Mouse (Mus musculus): Measurements from ENCODE around the gene Pde6b.

Gene Pde6b

DNA sequence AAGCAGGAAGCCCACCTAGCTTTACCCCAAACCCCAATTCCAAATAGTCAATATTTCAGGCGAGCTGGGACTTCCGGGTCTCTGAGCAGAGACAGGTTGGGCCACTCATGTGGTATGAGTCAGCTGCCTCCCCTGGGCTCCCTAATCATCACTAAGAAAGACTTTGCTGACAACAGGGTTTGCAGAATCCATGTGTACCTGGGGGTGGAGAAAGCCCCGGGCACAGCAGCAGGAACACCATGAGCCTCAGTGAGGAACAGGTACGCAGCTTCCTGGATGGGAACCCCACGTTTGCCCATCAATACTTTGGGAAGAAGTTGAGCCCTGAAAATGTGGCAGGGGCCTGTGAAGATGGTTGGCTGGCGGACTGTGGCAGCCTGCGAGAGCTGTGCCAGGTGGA is at the start of gene Pde6b:
Pde6b (plus strand) TSS at position 191 of the 400 bp plus-strand sequence.
- no peak for ATAC-seq (ENCODE audit: low TSS enrichment)

DNA sequence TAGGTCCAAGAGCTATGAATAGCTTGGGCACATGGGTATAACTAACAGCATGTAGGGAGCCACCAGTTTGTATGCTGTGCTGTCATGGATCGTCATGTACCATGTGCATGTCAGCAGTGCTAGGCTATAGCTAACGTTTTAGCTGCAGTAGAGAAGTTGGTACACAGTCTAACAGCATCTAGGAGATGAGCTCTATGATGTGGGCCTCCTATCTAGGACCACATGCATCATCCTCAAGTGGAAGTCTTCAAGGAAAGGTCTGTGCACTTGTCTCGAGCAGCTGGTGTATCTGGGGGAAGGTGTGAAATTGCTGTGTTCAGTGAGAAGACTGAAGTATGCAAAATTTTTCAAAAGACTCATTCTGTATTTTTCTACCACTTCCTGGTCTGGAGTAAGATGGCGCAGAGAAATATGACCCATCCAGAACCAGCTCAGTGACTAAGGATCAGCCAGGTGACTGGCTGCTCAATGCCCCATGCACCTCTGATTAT is 44.5 kb upstream of the Pde6b start:
- ATAC-seq (ENCODE audit: low TSS enrichment), result peak; percentile 64

DNA sequence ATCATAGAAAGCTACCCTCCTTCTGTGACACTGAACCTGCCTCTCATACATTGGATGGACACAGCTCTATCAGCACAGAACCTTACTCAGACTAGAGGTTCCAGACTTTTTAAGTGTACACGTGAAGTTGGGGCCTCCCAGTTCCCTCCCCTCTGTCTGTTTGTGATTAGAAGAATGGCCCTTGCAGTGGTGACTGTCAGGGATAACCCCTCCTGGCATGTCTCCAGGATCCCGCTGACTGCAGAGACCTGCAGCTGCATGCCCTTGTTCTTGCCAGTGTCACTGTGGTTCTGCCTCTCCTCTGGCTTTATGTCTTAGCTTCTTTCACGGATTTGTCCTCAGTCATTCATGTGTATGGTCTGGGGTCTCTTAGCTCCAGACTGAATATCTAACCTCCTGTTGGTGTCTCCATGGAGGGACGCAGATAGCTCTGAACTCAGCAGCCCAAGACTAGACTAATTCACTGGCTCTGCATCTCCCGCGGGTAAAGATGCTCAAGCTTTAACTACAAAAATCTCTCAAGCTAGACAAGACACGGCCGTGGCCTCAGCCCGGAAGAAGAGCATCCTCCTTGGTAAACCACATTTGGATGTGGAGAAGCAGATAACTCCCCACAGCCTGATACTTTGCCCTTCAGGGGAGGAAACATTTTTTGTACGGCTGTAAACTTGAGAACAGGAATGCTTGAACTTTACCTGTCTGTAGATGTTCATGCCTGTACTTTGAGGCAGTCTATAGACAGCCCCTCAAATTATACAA is 42.7 kb upstream of the Pde6b start:
- no peak for ATAC-seq (ENCODE audit: low TSS enrichment)

DNA sequence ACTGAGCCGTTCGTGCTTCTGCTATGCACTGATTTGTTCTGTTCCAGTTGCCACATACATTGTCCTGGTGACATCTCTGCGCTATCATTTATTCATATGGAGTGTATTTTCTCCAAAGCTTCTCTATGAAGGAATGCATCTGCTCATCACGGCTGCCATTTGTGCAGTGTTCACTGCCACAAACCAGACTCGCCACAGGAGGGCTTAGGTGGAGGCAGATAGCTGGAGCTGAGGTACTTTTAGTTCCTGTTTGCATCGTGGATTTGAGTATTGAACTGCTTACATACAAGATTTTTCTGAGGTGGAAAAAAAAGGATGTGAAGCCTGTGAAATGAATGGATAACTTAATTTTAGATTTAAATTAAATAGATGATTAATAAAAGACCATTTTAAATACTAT is 40.3 kb upstream of the Pde6b start:
- no peak for ATAC-seq (ENCODE audit: low TSS enrichment)

DNA sequence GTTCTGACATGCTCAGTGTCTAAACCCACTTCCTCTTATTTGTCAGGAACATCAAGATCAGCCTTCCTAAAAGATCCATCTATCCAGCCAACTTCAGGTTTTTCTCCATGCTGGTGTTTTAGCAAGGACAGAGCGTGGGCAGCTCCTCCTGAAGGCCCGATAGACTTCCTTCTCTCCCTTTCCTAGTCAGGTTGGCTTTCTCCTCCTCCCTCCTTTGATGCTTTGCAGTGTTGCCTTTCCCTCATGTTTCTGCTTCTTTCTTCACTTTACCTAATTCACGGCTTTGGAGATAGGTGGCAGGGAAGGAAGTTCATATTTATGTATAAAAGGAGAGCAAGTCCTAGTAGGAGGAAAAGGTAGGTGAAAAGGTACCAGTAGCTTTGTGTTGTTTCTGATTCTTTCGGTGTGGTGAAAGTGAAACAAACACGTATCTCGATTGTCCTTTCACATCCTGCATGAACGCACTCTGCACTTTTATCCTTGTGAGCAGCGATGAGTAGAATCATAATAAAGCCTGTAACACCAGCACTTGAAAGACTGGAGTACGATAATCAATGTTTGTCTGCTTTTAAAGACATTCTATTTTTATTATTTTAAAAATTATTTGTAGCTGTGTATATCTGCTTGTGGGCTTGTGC is 38.6 kb upstream of the Pde6b start:
- ATAC-seq (ENCODE audit: low TSS enrichment), result no peak

DNA sequence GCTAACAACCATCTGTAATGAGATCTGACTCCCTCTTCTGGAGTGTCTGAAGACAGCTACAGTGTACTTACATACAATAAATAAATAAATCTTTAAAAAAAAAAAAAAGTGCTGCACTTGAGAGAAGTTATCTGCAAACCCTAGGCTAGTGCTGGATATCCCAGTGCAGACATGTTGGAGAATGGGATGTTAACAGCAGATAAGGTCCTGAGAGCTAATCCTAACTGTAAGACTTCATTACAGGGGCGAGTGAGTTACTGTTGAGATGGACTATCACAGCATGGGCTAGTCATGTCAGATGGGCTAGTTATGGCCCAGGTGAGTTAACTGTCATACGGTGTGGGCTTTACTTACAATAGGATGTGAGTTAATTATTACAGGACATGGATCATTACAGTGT is 34.1 kb upstream of the Pde6b start:
- ATAC-seq (ENCODE audit: low TSS enrichment), result no peak

DNA sequence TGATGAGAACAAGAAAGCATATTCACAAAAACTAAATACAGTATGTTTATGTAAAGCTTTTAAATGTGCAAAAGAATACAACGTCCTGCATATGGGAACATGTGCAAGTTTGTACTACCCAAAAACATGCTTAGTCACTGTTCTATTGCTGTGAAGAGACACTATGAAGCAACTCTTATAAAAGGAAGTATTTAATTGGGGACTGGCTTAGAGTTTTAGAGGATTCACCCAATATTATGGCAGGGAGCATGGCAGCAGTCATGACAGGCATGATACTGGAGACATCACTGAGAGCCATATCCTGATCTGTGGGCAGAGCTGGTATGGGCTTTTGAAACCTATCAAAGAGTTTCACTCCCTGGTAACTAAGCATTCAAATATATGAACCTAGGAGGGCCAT is 30.3 kb upstream of the Pde6b start:
- no peak for ATAC-seq (ENCODE audit: low TSS enrichment)

DNA sequence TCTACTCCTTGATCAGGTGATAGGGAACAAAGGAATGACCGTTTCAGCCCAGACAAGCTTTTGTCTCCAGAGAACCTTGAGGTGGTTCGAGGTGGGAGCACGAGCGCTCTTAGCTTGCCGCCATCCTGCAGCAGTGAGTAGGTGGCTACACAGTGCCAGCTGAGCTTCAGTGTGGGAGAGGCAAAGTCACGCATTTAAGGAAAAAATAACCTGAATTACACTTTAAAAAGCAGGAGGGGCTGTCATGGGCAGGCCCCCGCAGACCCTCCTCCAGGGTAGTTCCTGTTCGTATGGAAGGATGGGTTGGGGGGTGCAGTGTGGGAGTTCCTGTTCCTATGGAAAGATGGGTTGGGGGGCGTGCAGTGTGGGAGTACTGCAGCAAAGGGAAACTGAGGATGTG is 28.7 kb upstream of the Pde6b start:
- peak; percentile 79 for ATAC-seq (ENCODE audit: low TSS enrichment)

DNA sequence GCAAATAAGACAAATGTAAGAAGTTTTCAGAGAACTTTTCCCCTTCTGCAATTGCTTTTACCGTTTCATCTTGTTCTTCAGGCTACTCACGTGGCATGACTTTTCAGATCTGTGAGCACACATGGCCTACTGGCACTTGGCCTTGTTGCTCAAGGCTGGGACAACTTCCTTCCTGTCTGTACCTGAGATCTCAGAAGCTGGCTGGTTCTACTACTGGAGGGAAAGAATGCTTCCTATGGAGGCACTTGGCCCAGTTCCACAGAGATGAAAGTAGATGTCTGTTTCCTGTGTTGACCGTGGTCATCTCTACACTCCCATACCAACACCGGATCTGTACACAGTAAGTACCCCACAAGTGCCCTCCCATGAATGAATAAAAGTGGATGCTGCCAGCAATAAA is 28.0 kb upstream of the Pde6b start:
- ATAC-seq (ENCODE audit: low TSS enrichment), result no peak

DNA sequence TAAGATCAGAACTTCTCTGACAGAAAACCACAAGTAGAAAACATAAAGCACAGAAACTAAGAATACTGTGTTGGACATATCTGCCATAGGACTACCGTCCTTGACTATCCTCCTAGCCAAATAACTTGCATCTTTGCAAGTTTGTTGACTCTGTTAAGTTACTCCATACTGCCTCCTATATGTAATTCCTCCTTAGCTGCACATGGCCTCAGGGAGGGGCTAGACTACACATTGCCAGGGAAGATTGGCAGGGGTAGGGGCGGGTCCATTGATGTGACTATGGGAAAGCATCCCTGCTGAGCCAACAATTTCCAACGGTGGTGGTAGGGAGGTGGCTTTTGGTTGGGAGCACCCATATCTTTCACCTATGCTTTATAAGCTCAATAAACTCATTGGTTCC is 25.9 kb upstream of the Pde6b start:
- no peak for ATAC-seq (ENCODE audit: low TSS enrichment)

DNA sequence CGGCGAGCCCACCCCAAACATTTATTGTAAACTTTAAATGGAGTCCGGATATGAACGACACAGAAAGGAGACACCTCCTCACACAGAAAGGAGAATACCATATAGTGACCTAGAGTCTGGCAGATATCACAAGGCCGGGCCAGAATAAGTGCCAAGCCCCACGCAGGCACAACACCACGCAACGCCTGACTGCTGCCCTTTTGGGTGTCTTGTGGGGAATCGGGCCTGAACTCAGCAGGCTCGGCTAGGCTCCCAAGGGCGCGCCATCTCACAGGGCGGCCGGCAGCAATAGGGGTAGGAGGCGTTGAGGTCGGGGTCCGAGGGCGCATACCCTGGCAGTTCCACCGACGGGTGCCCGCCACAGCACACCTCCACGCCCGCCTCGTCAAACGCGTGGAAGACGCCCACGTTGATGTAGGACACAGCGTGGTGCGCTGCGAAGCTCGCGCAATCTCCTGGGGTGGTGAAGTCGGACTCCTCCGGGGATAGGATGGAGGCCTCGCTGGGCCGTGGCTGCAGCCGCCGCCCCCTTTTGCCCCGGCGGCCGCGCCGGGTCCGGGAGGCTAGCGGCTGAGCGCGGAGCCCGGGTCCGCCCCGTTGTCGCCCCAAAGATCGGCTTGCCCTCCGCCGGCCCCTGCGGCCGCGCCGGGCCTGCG is 21.7 kb upstream of the Pde6b start:
- ATAC-seq (ENCODE audit: low TSS enrichment), result no peak

DNA sequence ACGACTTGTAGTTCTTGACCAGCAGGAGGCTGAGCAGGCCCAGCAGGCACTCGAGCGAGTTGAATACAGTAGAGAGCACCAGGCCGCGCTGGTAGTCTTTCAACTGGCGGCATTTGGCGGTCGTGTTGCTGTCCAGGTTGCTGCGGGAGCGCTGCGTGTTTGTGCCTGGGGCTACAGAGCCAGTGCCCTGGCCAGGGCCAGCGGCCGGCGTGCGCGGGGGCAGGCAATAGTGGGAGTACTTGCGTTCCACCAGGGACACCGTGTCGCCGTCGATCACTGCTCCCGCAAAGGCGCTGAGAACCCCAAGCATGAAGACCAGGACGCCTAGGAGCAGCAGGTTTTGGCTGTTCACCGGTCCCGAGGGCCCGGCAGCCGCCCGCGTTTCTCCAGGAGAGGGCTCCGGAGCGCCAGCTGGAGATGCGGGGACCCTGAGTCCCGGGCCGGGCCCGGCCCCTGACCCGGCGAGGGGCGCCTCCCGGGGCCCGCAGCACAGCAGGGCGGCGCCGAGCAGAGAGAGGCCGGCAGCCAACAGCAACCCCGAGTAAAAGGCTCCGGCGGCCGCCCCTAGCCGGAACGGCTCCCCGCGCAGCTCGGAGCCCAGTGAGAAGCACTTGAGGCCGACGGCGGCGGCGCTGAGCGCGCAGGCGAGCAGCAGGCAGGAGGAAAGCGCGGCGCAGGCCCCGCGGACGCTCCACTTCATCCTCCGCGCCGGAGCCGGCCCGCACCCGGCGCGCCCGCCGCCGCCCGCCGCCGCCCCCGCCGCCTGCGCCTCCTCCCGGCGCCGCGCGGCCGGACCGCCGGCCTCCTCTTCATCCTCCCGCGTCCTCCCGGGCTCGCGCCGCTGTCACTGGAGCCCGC is 21.0 kb upstream of the Pde6b start:
- ATAC-seq (ENCODE audit: low TSS enrichment), result 0 out of 2 replicates have a peak, but pooled peaks have one; percentile 5

DNA sequence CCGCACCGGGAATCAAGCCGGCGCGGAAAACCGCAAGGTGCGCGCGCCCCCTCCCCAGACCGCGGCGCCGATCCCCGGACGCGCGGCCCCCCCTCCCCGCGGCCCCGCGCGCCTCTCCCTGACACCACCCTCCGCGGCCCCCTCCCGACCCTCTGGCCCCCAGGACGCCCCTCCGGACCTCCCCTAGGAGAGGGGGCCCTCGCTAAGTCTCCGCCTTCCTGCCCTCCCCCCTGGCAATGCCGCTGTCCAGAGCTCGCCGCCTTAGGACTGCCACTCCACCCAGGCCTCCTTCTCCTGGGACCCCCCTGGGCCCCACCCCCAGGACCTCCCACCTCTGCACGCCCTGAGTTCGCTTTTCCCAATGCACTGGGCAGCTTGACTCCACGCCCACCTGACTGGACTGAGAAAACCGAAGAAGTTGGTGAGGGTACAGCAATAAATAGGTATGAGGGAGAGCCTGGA is 20.3 kb upstream of the Pde6b start, which contains the start of gene Gm42517:
Gm42517 (minus strand) TSS at position 52 of the 462 bp plus-strand sequence.
- ATAC-seq (ENCODE audit: low TSS enrichment), result no peak

DNA sequence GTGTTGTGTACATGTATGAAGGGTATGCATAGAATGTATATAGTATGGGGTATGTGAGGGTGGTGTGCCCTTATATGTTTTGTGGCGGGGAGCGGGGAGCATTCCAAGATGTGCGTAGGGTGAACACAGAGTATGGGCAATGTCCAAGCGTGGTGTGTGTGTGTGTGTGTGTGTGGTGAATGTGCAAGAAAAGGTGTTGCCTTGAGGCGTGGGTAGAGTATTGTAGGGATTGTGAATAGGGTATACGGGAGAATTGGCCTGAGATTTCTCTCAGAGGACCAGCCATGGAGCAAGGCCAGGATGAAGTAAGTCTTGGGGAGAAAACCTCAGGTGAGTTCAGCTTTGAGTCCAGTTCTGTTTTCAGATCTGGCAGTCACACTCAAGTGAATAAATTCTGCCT is 19.7 kb upstream of the Pde6b start:
- ATAC-seq (ENCODE audit: low TSS enrichment), result peak; percentile 11; the same call in 1 of the 2 replicates

DNA sequence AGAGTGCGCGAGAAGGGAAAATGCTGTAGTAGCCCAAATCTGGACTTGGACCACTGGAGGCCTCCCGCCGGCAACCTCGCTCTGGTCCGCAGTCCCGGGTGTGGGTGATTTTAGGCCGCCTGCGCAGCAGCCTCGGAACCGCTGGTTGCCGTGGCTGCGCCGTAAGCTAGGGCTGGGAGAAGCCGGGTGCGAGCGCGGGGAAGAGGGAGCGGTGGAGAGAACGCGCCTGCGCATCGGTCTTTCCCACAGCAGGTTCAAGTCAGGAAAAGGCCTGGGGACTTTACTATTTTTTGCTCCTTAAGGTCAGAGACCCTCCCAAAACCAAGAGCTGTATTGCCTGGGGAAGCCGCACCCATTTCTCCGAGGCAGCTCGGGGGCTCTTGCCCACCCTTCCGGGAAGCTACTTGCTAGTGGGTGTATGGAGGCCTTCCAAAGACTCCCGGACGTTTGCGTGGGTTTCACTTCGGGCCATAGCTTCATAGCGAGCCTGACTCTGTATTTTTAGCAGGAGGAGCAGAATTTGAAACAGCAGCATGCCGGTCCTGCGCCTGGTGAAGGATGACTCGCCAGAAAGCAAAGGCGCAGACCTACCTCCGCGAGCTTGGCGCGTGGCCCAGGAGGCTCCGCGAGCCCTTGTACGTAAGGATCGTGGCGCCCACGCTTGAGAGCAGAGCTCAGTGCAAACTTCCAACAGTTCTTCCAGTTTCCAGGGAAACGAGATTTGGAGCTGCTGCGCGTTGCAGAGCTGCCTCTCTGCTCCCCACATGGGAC is 19.2 kb upstream of the Pde6b start:
- ATAC-seq (ENCODE audit: low TSS enrichment), result peak; percentile 53

DNA sequence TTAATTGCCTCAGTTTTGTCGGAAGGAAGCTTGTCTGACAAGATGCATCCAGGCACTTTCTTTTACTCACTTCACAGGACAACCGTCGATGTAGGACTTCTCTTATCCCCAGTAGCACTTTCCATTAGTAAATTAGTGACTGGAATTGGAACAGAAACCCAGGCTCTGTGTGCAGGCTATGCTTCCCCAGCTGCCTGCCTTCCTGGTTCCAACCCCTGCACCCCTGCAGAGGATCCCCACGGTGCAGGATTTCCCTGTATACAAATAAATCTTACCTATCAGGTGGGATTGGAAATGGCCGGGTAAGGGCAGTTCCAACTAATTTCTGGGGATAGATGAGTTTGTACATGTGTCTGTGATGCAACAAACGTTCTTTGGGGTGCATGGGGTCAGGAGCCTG is 18.2 kb upstream of the Pde6b start:
- ATAC-seq (ENCODE audit: low TSS enrichment), result no peak

DNA sequence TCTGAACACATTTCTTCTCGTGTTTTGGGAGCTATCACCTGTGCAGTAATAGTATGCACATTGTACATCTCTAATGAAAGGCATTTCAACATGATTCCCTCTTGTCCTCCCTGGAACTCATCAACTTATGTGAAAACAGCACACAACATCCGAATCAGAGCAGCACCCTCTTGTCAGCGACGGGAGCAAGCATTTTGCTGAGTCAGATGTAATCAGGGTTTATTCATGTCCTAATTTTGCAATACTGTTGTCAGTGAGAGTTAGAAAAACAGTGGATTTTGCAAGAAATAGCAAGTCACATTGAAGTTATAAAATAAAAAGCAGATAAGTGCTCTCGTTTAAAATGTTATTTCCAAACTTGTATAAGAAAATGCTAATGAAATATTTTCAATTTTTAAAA is 14.1 kb upstream of the Pde6b start:
- no peak for ATAC-seq (ENCODE audit: low TSS enrichment)

DNA sequence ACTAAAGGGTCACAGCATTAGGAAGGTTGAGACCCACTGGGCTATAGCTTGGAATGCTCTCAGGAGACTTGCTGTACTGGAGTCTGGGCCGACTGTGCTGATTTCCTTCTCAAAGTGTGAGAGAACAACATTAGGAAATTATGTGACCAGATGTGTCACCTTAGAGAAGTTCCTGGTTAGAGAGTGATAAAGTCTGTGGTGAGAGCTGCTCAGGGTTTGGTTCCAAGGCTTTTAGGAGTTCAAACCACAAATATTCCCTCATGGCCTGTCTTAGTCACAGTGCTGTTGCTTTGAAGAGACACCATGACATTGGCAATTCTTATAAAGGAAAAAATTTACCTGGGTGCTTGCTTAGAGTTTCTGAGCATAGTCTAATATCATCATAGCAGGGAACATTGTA is 12.1 kb upstream of the Pde6b start:
- ATAC-seq (ENCODE audit: low TSS enrichment), result no peak

DNA sequence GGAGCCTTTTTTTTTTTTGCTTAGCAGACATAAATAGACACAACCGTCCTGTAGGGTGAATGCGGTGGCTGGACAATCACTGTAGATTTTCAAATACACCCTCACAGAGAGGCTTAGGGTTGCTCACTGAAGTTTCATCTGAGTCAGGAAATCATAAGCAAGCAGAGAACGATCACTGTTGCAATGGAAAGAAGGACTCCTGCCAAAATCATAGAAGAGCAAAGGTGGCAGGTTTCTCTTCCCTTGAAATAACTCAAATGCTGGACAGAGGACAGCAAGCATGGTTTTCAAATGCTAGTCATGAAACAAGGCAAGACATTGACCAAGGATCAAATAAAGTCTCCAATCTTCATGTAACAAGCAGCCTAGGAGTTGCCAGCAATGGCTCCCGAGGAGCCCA is 9.8 kb upstream of the Pde6b start:
- ATAC-seq (ENCODE audit: low TSS enrichment), result no peak

DNA sequence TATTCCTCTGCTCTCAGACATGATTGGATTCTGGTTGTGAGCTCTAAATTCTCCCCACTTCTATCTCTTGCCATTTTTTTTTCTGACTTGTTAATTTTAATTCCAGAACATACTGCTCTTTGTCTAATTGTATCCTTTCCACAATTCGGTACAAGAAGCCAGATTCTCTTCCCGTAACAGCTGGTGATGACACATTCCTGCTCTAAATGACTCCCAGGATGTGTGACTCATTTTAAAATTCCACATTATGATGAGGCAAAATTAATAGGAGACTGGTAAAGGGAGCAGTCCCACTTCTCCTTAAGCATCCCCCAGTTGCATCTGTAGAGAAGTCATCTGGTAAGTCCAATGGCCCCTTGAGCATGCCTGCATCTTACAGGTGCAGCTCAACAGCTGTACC is 2.6 kb upstream of the Pde6b start:
- ATAC-seq (ENCODE audit: low TSS enrichment), result peak; percentile 80

DNA sequence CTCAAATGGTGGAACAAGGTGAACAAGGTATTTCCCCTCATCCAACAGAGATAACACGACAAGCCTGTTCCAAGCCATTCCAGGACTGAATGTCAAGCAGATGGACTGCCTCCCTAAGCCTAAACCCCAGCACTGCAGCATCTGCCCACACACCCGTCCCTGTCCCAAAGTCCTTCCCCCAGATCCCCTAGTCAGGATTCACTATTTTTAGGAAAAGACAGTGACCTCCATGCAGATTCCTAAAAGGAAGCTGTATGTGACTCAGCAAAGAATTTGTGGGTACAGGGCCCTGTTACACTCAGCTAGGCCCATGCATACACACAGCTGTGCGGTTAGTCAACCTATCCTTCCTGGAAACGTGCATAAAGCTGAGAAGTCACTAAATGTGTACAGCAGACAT is 1.7 kb upstream of the Pde6b start:
- ATAC-seq (ENCODE audit: low TSS enrichment), result peak; percentile 45

All from frontal cortex, adult (tissue).